Mouse (Mus musculus) G1E (cell line): Measurements from ENCODE around the gene Egflam.

Experiments
- CTCF ChIP-seq: IDR thresholded peaks from 2 replicates; pipeline ENCODE4 v1.5.1; 2012; ENCODE audit warnings: low read depth, low read length, inconsistent platforms, mixed read lengths
- GATA1 ChIP-seq: IDR thresholded peaks from 2 replicates; pipeline ENCODE4 v1.6.1; 2012; ENCODE audit warnings: borderline replicate concordance, low read length, inconsistent platforms, mixed read lengths

DNA sequence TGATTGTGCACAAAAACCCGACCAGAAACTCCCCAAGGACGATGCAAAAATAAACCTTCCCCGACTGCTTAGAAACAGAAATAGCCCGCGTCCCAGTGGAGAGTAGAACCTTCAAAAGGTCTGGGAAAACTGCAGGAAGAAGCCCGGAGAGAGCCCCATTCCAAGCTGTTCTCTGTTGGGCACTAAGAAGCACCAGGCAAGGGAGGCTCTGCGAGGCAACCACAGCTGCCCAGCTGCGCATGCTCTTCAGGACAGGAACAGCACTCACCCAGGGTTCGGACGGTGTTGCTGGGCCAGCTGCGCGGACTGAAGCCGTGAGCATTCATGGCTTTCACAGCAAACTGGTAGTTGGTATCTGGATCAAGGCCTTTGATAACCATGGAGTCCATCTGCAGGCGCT, 108.7 kb downstream of the Egflam start:
- TF ChIP-seq GATA1 (no peak), CTCF (no peak)
